Mouse (Mus musculus): ENCODE measurements around the gene Stk36.

DNA sequence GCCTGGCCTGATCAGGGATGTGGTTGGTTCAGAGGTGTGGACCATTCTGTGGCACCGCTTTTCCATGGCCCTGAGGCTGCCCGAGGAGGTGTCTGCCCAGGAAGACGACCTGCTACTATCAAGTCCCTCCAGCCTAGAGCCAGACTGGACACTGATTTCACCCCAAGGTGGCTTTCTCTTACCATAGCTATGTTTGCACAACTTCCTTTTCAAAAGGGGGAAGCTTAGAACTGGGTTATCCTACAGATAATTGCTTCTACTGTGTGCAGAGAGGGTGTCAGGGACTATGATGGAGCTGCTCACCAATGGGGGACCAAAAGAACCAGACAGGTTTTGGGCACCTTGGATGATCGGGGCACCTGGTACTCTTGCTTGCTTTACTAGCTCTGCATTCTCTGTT is 31.5 kb downstream of the Stk36 start:
- TF ChIP-seq GATA1 (IDR thresholded peaks at IDR 0.05; ENCODE audit: borderline replicate concordance, low read length): no peak
- no peak for TF ChIP-seq FLI1 (IDR thresholded peaks at IDR 0.05; ENCODE audit: low read length)
